Mouse (Mus musculus): ENCODE results near the gene Arglu1.

Gene Arglu1

DNA sequence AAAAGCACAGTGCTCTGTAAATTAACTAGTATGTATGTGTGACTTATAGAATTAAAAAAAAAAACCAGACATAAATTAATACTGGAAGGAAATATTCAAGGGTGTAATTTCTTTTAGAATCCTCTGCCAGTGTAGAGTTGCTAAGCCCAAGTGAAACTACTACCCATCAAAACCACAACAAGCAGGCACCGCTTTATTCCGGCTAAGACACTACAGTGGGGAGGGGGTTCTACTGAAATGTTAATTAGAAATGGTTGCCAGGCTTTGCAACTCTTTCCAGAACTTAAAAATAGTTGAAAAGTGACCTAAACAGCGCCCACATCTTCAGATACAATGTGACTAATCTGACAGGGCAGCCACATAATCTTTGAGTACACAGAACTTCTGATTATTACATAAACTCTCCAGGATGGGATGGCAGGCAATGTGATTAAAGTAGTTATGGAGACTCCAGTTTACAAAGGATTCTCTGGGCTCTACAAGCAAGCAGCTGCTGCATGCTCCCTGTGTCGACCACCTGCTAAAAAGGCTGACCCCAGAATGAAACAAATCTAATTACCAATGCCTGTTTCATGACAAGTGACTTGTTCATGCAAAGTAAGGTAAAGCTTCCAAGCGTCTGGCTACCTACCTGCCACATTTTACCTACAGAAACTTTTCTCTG, 32.5 kb downstream of the Arglu1 start:
- no peak for DNase-seq

DNA sequence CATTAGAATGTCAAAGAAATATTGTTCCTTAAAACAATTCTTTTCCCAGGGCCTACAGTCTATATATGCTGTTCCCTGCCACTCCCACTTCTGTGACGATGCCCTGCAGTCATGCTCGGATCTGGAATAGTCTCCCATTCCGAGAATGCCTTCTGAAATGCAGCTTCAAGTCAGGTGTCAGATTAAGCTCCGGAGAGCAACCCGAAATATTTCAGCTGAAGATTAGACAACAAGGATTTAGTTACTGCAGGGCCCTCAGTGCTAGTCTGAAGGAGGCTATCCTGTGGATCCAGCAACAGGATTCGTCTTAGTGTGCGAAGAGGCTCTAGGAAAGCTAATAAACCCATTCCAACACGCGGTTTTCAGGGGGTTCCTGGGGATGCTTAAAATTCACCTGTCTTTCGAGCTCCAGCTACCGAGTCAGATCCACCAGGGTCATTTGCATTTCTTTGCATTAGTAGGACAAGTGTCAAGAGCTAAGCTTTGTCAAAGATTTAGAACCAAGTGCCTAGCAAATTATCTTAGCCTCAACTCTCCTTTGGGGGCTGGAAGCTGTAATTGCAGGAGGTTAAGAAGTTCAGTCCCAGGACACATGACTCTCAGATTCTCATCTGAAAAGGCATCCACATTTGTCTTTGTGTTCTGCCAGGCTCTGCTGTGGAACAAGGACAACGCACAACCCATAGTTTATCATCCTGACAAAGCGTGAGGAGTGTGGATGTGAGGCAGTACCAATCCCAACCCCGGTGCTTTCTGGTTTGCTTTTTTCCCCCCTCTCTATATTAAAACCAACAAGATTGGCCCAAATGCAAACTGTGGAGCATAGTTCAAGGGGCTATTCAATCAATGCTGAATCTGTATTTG, 33.5 kb downstream of the Arglu1 start:
- DNase-seq, result no peak

DNA sequence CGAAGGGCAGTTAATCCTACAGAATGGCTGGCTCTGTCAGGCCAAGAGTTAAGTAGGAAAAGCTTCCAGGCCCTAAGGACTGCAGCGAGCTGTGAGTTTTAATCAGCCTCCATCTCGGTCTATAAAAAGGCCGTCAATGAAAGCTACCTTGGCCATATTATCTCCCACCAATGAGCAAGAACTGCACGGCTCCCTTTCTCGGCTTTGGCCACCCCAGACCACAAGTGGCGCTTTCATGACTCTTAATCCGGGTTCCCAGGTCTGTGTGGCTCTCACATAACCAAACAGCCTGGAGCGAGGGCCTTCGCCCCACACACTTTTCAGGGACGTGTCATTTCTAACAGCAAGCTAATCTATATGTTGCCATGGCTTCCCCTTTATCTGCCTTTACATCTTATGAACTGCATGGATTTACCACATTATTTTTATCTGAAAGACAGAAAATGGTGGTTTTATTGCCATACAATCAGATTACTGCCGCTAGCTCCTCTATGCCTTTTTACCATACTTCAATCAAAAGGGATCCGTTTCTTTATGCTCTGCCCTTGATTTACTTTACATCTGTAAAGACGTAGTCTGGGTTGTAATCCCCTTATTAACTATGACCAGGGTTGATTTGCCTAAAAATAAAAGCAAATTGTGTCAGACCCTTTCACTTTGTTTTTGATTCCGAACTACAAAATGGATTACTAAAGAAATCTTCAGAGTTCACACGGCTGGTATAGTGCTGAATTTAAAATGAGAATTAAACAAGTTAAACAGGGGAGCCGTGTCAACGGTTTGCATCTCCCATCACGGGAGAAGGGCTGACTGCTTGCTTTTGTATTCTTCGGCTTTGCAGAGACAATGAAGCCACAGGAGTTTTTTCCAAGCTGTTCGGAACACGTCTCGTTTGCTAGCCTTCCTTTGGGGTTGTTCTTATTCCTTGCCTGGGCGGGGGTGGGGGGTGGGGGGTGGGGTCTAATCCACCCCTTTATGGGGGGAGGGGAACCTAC, 34.7 kb downstream of the Arglu1 start:
- DNase-seq, result no peak

DNA sequence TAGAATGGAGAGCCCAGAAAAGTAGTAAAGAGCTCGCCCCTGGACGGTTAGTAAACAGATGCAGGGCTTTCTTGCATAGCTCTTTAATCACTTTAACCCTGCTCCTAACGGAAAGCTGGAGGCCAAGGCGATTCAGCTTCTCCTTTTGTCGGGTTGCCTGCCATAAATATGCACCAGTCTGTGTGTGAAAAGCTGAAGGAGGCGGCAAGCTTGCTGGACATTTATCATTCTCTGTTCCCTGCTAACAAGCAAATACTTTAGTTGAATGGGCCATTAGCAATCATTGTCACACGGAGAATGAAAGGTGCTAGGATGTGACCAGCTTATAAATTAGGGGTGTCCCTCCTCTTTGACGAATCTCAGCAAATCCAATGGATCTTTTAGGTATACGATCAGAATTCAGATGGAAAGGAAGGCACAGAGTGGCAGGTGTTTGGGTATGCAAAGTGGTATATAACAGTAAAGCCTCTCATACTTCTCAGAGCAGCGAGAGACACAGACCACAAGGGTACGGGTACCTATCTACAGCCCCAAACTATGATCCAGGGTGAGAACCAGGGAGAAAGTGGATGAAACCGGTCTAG, 36.3 kb downstream of the Arglu1 start:
- no peak for DNase-seq

DNA sequence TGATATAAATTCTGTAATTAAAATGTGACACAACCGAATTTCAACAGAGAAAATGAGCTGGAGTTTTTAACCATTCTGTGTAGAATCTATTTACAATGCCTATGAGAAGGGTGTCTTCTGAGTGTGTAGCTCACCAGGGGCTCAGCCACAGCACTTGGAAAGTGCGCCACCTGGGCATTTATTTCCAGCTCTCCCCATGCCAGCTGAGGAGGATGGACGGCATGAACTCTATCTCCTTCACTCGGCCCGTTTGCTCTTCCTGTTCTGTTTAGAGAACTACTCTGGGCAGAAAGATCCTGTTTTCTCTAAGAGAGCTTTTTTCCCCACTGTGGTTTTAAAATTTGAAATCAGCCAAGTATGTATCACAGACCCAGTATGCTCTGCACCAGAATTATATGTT, 37.0 kb downstream of the Arglu1 start:
- no peak for DNase-seq

DNA sequence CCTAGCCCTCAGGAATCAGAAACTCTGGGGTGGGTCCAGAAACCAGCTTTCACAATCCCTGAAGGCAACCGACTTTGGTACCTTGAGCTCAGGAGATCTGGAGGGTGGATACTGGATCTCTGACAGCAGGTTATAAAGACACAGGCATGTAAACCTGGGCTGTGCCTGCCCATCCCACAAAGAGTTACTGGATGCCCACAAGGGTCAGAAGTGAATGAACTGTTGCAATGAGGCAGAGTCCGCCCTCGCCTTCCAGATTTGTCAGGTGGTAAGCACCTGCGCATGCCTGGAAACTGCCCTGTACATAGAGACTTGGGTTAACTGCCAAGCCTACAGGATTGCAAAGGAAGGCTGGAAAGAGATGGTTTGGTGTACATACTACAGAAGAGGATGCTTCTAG, 37.9 kb downstream of the Arglu1 start:
- DNase-seq, result no peak

DNA sequence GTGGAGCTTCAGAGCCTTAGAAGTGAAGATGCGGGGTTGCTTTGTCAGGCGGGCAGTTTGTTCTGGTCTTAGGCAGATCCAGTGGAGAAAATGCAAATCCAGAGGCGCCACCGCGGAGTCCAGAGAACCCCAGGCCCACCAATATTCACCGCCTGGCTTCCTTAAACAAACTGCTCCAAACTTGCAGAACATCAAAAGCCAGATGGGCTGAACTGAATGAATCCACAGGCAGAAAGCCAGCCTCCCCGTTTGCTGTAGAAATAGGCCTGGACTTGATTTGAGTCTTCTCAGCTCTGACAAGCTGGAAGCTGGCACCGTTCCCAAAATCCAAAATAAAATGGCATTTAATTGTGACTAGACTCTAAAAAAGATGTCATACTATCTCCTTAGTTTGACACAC, 40.4 kb downstream of the Arglu1 start:
- no peak for DNase-seq

DNA sequence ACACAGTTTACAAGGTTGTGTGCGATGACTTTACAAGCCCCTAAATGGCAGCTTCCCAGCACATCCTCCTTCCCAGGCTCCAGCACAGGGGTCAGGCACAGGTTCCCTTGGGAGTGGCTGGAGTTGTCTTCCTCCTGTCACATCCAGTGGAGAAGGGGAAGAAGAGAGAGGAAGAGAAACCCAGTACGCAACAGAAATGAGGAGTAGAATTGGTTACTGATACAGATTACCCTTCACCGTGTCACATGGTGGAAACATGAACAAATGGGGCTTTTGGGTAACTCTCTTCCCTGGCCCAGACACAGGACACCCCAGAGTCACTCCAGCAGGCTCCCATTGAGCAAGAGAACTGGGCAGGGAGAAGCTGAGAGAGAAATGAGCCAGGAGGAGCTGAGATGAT, 40.8 kb downstream of the Arglu1 start:
- no peak for DNase-seq

DNA sequence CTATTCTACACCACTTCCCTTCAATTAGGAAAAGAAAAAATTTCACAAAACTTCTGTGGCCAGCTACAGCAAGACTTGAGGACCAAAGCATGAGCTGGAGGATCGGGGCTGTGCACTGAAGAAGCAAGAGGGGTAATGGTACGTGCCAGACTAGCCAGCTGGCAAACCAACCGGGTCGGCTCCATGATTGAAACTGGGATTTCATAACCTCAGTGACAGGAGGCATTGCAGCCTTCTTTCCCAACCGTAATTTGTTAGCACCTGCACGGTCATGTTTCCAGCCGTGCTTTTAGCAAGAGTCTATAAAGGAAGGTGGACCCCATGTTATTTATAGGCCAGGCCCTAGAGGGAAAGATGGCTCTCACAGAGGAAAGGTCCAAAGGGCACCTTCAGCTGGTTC, 41.6 kb downstream of the Arglu1 start:
- no peak for DNase-seq

DNA sequence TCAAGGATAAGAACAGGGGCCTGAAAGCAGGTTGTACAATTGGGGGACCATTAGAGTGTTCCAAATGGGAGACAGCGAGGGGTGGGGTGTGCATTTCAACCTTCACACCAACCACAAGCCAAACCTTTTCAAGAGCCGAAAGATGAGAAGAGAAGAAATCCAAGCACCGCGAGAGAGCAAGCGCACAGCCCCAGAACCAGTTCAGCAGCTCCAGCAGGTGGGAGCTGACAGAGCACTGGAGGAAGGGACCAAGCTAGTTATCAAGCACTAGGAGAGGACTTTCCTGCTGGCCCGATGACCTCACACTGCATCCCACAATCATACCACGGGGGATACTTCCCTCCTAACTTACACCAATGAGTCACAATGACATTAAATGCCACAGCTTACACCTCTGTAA, 42.5 kb downstream of the Arglu1 start:
- DNase-seq, result no peak

DNA sequence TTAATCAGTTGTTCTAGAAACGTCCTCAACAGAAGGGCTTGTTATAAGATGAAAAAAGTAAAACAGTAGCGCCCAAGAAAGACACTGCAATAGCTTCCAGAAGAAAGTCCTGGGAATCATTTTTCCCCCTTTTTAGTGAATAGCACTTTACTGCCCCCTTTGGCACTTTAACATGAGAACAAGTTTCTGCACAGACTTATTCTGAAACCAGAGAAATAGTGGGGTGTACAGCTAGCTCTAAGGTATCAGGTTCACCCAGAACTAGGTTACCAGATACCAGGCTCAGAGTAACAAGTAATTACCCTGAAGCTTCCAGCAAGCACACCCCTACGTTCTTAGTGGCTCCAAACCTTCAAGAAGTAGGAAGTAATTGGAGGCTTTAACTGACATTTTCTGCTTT, 43.0 kb downstream of the Arglu1 start:
- no peak for DNase-seq

DNA sequence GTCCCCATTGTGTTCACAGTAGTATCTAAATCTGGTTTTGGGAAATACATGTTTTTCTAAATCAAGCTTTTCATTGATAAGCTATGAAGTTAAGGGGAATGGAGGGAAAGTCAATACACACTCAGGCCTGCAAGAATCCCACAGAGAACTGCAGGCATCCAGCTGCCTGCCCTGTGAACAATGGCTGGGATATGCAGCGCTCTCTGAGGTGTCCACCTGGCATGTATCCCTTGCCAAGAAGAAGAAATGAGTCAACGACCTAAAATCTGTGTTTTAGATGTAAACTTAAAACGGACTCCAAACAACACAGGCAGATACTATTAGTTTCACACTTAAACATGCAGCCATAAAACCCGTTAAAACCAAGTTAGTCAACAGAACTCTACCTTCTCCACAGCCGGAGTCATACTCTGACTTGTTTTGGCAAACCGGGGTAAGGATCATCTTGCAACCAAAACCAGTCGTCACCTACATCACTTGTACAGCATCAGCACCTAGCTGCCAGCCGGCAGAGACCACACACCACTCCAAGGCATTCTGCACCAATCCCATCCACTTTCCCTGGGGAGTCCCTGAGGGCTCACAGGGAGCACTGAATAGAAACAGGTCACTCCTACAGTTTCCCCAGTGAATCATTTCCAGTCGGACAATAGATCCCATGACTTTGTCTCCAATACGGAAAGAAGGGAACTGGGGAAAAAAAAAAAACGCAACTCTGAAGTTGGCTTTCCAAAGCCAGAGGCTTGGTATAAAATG, 46.0 kb downstream of the Arglu1 start:
- no peak for DNase-seq

DNA sequence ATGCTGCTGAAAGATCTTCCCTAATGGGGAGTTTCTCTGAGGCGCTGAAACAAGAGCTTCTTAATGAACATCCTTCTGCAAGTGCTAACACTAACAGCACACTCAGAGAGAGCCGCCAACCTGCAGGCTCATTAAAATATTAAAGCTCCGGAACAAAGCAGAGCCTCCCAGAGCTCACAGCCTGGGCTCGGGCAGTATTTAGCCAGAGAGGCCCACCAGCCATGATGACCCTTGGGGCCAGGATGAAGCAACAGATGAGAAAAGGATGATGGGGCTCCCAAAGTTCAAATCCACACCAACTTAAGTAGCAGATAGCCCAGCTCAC, 50.1 kb downstream of the Arglu1 start:
- DNase-seq, result no peak

DNA sequence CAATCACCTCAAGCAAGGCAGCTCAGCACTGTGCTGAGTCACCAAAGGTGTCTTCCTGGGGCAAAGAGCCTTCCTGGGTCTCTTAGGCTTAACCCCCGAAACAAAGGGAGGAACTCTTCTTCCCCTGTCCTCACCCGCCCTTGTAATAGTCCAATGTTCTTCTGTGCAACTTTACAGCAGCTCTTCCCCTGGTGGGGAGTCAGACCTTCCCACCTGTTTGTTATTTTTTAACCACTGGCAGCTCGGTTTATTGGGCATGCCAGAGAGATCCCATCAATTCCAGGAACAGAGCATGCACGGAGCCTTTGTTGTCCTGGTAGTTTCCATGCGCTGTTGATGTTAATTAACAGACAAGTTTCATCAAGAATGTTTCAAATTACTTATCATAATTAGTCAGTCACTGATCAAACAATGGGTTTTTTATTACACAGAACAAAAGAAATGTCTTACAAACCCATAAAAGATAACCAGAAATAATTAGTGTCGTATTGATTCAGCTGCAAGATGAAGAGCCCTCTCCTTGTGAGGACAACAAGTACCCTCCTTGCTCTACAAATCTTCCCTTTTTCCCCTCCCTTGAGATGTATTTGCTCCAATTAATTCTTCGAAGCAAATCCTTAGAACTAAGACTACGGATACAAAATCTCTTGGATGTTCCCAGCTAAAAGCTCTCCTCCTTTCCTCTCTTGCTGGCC, 50.6 kb downstream of the Arglu1 start:
- DNase-seq, result no peak

DNA sequence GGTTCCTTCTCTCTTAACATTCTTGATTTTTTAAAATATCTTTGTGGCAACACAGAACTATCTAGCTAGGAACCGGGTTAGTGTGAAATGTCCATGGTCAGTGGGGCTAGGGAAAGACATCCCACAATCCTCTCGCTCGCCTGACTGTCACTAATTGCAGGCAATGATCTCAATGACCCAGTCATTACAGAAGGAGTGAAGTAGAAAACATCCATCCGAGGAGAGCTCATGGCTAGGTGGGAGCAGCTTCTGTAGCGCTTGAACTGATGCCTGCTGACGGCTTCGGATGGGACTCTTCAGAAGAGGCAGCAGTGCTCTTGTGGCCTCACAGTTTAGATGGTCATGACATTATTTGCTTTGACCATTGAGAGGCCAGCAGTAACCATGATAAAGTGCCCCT, 58.9 kb downstream of the Arglu1 start:
- DNase-seq, result no peak

DNA sequence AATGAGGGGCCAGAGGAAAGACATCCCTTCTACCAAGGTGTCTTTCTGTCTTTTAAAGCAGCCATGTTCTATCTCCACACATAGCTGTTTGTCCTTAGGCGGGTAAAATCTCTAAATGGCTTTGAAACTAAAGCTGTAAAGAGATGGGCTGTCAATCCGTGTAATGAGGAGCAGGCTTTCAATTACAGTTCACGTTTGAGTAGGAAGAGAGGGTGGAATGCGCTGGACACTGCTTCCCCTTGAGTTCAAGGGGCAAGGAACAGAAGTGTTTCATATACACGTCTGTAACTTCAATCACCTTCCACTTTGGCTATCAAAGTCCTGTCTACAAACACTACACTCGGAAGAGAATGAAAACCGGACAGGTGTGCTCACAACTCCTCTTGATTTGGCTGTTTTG, 66.3 kb downstream of the Arglu1 start:
- DNase-seq, result no peak

DNA sequence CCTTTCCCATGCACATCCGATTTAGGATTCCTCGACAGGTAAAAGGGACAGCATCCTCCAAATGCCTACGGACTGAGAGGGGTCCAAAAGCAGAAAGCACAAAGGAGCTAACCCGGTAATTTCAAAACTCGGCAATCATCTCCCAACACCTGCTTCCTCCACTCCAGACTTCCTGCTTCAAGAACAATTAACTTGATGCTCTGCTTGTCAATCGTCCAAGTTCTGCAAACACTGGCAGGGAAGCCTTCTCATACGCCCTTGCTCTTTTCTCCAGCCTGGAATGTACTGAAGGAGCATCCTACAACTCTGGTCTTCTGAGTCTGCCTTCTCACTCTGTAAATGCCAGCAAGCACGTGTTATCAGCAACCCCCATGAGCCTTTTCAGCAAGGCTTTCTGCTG, 66.8 kb downstream of the Arglu1 start:
- DNase-seq, result no peak

DNA sequence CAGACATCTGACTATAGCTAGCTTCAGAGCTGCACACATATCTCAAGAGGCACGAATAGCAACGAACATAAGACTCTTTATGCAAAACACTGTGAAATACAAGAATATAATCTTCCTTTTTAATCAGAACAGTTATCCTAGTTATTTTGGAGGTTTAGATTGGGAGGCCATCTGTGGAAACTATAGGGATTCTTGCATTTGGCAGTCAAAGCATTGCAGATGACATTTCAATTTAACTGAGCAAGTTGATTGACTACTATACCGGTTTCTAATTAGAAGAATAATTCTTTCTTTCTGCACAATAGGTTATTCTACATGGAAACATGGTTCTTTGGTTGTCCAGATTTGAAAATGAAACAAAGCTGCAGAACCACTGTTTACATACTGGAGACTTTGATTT, 67.8 kb downstream of the Arglu1 start:
- no peak for DNase-seq

DNA sequence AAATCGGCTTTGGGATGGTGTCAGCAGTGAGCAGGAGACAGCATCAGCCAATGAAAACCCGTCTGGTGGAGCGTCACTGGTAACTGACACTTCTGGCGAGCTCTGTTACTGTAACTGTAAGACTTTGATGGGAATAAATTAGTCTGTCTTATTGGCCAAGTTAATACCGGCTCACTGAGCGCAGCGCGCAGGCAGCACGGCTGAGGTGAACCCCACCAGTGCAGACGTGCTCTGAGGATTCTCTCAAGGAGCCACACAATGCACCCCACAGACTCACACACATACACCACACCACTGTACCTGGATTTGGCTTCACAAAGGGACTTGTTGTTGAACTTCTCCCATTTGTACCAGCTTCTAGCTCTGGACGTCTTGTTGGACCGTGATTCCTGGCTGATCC, 68.3 kb downstream of the Arglu1 start:
- DNase-seq, result no peak

DNA sequence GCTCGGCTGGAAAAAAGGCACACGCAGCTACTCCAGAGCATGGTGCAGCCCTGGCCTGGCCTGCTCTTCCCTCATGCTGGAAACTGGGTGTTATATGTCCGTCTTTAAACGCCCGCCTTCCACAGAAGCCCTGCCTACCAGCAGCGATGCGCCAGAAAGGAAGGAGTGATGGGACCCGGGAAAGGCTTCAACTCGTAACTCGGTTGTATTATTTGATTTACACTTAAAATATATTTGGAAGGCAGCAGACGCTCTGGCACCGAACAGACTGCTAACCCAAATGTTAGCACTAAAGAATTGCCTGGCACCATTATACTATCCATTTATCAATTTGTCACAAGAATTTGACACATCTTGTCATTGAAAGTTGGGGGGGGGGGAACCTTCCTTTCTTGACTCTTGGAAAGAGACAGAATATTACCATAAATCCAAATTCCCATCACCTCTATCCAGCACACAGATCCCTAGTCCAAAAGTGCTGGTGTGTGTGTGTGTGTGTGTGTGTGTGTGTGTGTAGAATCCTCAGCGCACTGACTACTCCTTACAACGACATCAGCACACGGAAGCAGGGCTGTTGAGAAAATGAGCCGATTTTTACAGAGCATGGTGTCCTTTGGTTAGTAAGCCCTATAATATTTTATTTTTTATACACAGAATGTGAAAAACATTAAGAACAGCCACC, 68.9 kb downstream of the Arglu1 start:
- DNase-seq, result no peak

DNA sequence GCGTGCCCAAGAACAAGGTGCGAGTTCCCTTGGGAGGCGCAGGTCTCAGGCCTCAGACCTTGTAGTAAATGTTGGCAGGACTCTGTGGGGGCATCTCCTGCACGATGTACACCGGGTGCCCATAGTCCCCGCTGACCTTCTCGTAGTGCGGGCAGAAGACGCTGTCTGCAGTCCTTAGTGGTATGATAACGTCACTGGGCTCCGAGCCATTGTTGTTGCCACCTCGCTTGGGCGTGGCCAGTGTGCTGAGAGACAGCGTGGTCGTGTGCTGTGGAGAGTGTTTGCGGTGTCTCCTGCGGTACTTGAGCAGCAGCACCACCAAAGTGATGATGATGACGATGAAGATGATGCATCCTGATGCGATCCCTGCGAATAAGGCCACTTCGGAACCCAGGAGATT, 69.8 kb downstream of the Arglu1 start:
- no peak for DNase-seq
